Mouse (Mus musculus): Measurements from ENCODE around the gene Cwc22. TPM values are rescaled to one million over a fixed set of nuclear protein-coding genes. Genes with fewer than 3 reads are reported as not detected.

Gene Cwc22
- polyA plus RNA-seq, 1 experiment from 2014 or later: 21.7 TPM

DNA sequence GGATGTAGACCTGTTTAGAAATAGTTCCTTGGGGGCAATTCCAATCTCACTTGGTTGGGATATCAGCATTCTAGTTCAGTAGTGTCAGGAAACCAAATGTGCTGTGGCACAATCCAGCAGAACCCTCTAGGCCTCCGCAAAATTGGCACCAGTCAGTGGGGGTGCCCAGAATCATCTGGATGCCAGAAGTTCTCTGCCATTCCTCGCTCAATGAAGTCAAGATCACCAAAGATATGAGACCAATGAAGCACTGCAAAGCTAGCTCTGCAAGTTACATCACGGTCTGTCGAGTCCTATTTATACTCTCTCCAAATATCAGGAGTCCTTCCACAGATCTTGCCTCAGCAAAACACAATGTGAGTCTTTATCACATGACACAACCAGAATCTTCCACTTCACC, 35.7 kb upstream of the Cwc22 start:
- no peak for ATAC-seq
- Histone ChIP-seq H3K4me1 (ENCODE audit: control insufficient read depth, insufficient read depth, low read length) (no peaks in the 10 kb centered on the region), H3K4me2 (ENCODE audit: low read length) (no peak overlapping the region), H3K4me3 (ENCODE audit: low read depth, low read length) (no peak overlapping the region), H3K9ac (ENCODE audit: low read length) (no peak overlapping the region), H3K36me3 (ENCODE audit: control insufficient read depth, insufficient read depth, low read length) (no peaks in the 10 kb centered on the region), H3K27me3 (replicated peaks; ENCODE audit: control insufficient read depth, insufficient read depth, low read length) (no peaks in the 10 kb centered on the region), H3K9me3 (replicated peaks; ENCODE audit: control insufficient read depth, low read length) (no peaks in the 10 kb centered on the region), H3K27ac (ENCODE audit: low read depth, low read length) (no peak overlapping the region)
- WGBS: 94% methylated on average over 4 of the region's 4 CpGs
- DNase-seq (ENCODE audit: low spot score): no peak

- DNase-seq (ENCODE audit: low spot score): no peak
- no peaks in the 10 kb centered on the region for H3K36me3 ChIP-seq (ENCODE audit: control insufficient read depth, insufficient read depth, low read length)
- 92% methylated on average over 5 of the region's 5 CpGs for WGBS
- no peaks in the 10 kb centered on the region for H3K9me3 ChIP-seq (replicated peaks; ENCODE audit: control insufficient read depth, low read length)
- H3K27ac ChIP-seq (ENCODE audit: low read depth, low read length): no peak overlapping the region
- ATAC-seq: no peak
- H3K9ac ChIP-seq (ENCODE audit: low read length): no peak overlapping the region
- no peaks in the 10 kb centered on the region for H3K4me1 ChIP-seq (ENCODE audit: control insufficient read depth, insufficient read depth, low read length)
- H3K4me3 ChIP-seq (ENCODE audit: low read depth, low read length): no peak overlapping the region
- H3K27me3 ChIP-seq (replicated peaks; ENCODE audit: control insufficient read depth, insufficient read depth, low read length): no peaks in the 10 kb centered on the region
- no peak overlapping the region for H3K4me2 ChIP-seq (ENCODE audit: low read length)
These were observed 34.5 kb upstream of the Cwc22 start for GRCm38 (mm10) chr2:77980696-77981095.

- no peaks in the 10 kb centered on the region for H3K9me3 ChIP-seq (replicated peaks; ENCODE audit: control insufficient read depth, low read length)
- H3K4me2 ChIP-seq (ENCODE audit: low read length): no peak overlapping the region
- WGBS: 91% methylated on average over 2 of the region's 2 CpGs
- no peaks in the 10 kb centered on the region for H3K27me3 ChIP-seq (replicated peaks; ENCODE audit: control insufficient read depth, insufficient read depth, low read length)
- no peaks in the 10 kb centered on the region for H3K4me1 ChIP-seq (ENCODE audit: control insufficient read depth, insufficient read depth, low read length)
- H3K9ac ChIP-seq (ENCODE audit: low read length): no peak overlapping the region
- DNase-seq (ENCODE audit: low spot score) (no peak), ATAC-seq (no peak)
- no peaks in the 10 kb centered on the region for H3K36me3 ChIP-seq (ENCODE audit: control insufficient read depth, insufficient read depth, low read length)
- no peak overlapping the region for H3K4me3 ChIP-seq (ENCODE audit: low read depth, low read length)
- H3K27ac ChIP-seq (ENCODE audit: low read depth, low read length): no peak overlapping the region
These were observed 33.3 kb upstream of the Cwc22 start for GRCm38 (mm10) chr2:77979519-77979918.

DNA sequence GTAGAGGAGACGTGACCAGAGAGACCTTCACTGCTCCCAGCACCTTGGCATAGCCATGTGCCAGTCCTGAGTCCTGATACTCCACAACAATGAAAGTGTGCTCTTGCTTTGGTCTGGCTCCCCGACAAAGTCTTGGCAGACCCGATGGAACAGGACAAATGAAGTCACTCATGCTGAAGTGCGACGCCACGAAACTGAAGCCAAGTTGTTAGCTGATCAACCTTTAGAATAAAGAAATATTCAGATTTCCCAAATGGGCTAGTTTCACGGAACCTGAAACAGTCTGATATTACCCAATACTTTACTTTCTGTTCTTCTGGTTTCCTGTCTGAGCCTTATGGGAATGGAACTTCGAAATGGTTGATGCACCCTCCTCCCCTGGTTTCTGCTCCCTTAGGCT, 32.9 kb upstream of the Cwc22 start:
- Histone ChIP-seq H3K27ac (ENCODE audit: low read depth, low read length) (no peak overlapping the region), H3K36me3 (ENCODE audit: control insufficient read depth, insufficient read depth, low read length) (no peaks in the 10 kb centered on the region), H3K9ac (ENCODE audit: low read length) (no peak overlapping the region), H3K4me2 (ENCODE audit: low read length) (no peak overlapping the region), H3K9me3 (replicated peaks; ENCODE audit: control insufficient read depth, low read length) (no peaks in the 10 kb centered on the region), H3K4me3 (ENCODE audit: low read depth, low read length) (no peak overlapping the region), H3K27me3 (replicated peaks; ENCODE audit: control insufficient read depth, insufficient read depth, low read length) (no peaks in the 10 kb centered on the region), H3K4me1 (ENCODE audit: control insufficient read depth, insufficient read depth, low read length) (no peaks in the 10 kb centered on the region)
- no peak for DNase-seq (ENCODE audit: low spot score)
- 88% methylated on average over 8 of the region's 8 CpGs for WGBS
- no peak for ATAC-seq

GRCm38 (mm10) chr2:77978256-77978655, 32.1 kb upstream of the Cwc22 start:
- no peaks in the 10 kb centered on the region for H3K36me3 ChIP-seq (ENCODE audit: control insufficient read depth, insufficient read depth, low read length)
- no peaks in the 10 kb centered on the region for H3K27me3 ChIP-seq (replicated peaks; ENCODE audit: control insufficient read depth, insufficient read depth, low read length)
- H3K9ac ChIP-seq (ENCODE audit: low read length): no peak overlapping the region
- 83% methylated on average over 3 of the region's 3 CpGs for WGBS
- H3K9me3 ChIP-seq (replicated peaks; ENCODE audit: control insufficient read depth, low read length): no peaks in the 10 kb centered on the region
- ATAC-seq (no peak), DNase-seq (ENCODE audit: low spot score) (no peak)
- no peak overlapping the region for H3K4me3 ChIP-seq (ENCODE audit: low read depth, low read length)
- H3K4me1 ChIP-seq (ENCODE audit: control insufficient read depth, insufficient read depth, low read length): no peaks in the 10 kb centered on the region
- H3K4me2 ChIP-seq (ENCODE audit: low read length): no peak overlapping the region
- H3K27ac ChIP-seq (ENCODE audit: low read depth, low read length): no peak overlapping the region

DNA sequence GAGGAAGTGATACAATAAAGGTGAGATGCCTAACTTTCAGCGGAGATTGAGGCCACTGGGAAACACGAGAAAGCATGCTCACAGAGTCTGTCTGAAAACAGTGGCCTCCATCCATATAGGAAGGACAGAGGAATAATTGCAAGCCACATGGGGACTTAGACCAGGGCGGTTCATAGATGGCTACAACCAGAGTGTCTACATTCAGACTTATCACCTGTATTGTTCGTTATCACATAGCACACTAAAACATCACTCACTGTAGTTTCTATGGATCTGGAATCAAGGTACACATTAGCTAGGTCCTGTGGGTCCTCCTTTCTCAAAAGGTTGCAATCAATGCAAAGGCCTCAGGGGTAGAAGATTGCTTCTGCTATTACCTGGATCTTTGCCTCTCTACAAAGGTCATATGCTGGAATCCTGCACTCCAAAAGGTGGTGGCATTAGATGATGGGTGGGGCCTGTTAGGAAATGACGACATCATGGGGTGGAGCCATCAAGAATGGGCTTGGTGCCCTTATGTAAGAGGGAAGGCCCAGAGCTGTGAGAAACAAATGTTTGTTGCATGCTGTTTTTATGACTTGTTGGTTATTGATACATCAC, 30.2 kb upstream of the Cwc22 start:
- H3K4me2 ChIP-seq (ENCODE audit: low read length): no peak overlapping the region
- no peaks in the 10 kb centered on the region for H3K4me1 ChIP-seq (ENCODE audit: control insufficient read depth, insufficient read depth, low read length)
- no peak overlapping the region for H3K27ac ChIP-seq (ENCODE audit: low read depth, low read length)
- DNase-seq (ENCODE audit: low spot score) (no peak), ATAC-seq (no peak)
- H3K36me3 ChIP-seq (ENCODE audit: control insufficient read depth, insufficient read depth, low read length): no peaks in the 10 kb centered on the region
- no peak overlapping the region for H3K4me3 ChIP-seq (ENCODE audit: low read depth, low read length)
- H3K9ac ChIP-seq (ENCODE audit: low read length): no peak overlapping the region
- H3K9me3 ChIP-seq (replicated peaks; ENCODE audit: control insufficient read depth, low read length): no peaks in the 10 kb centered on the region
- 84% methylated on average over 5 of the region's 5 CpGs for WGBS
- H3K27me3 ChIP-seq (replicated peaks; ENCODE audit: control insufficient read depth, insufficient read depth, low read length): no peaks in the 10 kb centered on the region

DNA sequence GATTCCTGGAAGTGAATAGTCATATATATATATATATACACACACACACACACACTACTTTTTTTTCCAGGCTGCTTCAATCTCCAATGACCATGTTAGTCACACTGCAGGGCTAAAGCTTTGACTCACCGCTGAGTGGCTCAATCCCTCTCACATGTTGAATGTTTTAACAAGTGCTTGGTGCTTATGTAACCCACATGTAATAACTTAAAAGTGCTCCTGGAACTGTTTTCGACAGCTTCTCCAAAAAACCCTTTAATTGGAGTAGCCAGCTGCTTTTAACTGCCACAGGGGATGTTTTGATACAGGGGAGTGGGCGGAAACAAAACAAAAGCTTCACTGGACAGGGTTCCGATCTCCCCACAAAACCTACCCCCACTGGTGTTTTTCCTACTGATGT, 29.4 kb upstream of the Cwc22 start:
- no peaks in the 10 kb centered on the region for H3K36me3 ChIP-seq (ENCODE audit: control insufficient read depth, insufficient read depth, low read length)
- no peak overlapping the region for H3K27ac ChIP-seq (ENCODE audit: low read depth, low read length)
- no peak for ATAC-seq
- H3K27me3 ChIP-seq (replicated peaks; ENCODE audit: control insufficient read depth, insufficient read depth, low read length): no peaks in the 10 kb centered on the region
- DNase-seq (ENCODE audit: low spot score): no peak
- no peaks in the 10 kb centered on the region for H3K4me1 ChIP-seq (ENCODE audit: control insufficient read depth, insufficient read depth, low read length)
- no peak overlapping the region for H3K4me2 ChIP-seq (ENCODE audit: low read length)
- no peaks in the 10 kb centered on the region for H3K9me3 ChIP-seq (replicated peaks; ENCODE audit: control insufficient read depth, low read length)
- no peak overlapping the region for H3K9ac ChIP-seq (ENCODE audit: low read length)
- WGBS: 58% methylated on average over 4 of the region's 4 CpGs
- H3K4me3 ChIP-seq (ENCODE audit: low read depth, low read length): no peak overlapping the region

DNA sequence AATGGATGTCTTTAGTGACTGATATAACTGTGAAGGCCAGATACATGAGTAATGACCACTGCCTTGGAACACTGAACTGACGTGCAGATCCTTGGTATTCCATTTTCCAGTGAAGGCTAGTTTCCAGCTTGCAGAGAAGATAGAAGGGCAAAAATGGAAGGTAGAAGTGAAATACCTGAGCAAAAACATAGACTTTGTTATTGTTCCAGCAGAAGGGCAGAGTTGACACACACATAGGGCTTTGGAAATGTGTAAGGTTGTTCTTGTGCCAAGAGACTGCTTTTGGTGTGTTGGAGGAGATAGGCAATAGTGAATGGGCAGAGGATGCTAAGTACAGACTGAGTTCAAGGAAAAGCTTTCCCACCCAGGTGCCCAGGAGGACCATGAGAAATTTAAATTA, 28.8 kb upstream of the Cwc22 start:
- no peaks in the 10 kb centered on the region for H3K27me3 ChIP-seq (replicated peaks; ENCODE audit: control insufficient read depth, insufficient read depth, low read length)
- no peaks in the 10 kb centered on the region for H3K36me3 ChIP-seq (ENCODE audit: control insufficient read depth, insufficient read depth, low read length)
- no peak overlapping the region for H3K4me2 ChIP-seq (ENCODE audit: low read length)
- H3K9ac ChIP-seq (ENCODE audit: low read length): no peak overlapping the region
- H3K27ac ChIP-seq (ENCODE audit: low read depth, low read length): no peak overlapping the region
- WGBS: 85% methylated on average over 1 of the region's 1 CpGs
- no peaks in the 10 kb centered on the region for H3K9me3 ChIP-seq (replicated peaks; ENCODE audit: control insufficient read depth, low read length)
- ATAC-seq: no peak
- H3K4me3 ChIP-seq (ENCODE audit: low read depth, low read length): no peak overlapping the region
- H3K4me1 ChIP-seq (ENCODE audit: control insufficient read depth, insufficient read depth, low read length): no peaks in the 10 kb centered on the region
- DNase-seq (ENCODE audit: low spot score): no peak

GRCm38 (mm10) chr2:77974366-77974765, 28.2 kb upstream of the Cwc22 start:
- Histone ChIP-seq H3K4me3 (ENCODE audit: low read depth, low read length) (no peak overlapping the region), H3K27me3 (replicated peaks; ENCODE audit: control insufficient read depth, insufficient read depth, low read length) (no peaks in the 10 kb centered on the region), H3K27ac (ENCODE audit: low read depth, low read length) (no peak overlapping the region), H3K36me3 (ENCODE audit: control insufficient read depth, insufficient read depth, low read length) (no peaks in the 10 kb centered on the region), H3K9ac (ENCODE audit: low read length) (no peak overlapping the region), H3K4me1 (ENCODE audit: control insufficient read depth, insufficient read depth, low read length) (no peaks in the 10 kb centered on the region), H3K4me2 (ENCODE audit: low read length) (no peak overlapping the region), H3K9me3 (replicated peaks; ENCODE audit: control insufficient read depth, low read length) (no peaks in the 10 kb centered on the region)
- no peak for ATAC-seq
- DNase-seq (ENCODE audit: low spot score): no peak
- WGBS: 79% methylated on average over 2 of the region's 2 CpGs

Data from forebrain, embryonic 14.5 days (tissue).